Mouse (Mus musculus) neural tube, embryonic 14.5 days (tissue): ENCODE results near the gene Lpcat3. TPM values are rescaled to one million over a fixed set of nuclear protein-coding genes. Genes with fewer than 3 reads are reported as not detected.
A peak's percentile ranks its signal among the peaks of the same experiment; 100 is the strongest.

Experiments
- ATAC-seq: fragments of 200-750 bp; cut with Nextera tagmentation; 2 replicates; pipeline ENCODE4 v1.8.0; 2017; ENCODE audit warnings: low read depth, mild to moderate bottlenecking, moderate TSS enrichment, moderate library complexity
- H3K27ac ChIP-seq: fragments of 300-500 bp; sonication (generic); 2 replicates; pipeline ENCODE4 v1.5.1; 2014; ENCODE audit warnings: low read depth, mild to moderate bottlenecking, control low read depth, low read length, moderate library complexity, mixed read lengths
- H3K27me3 ChIP-seq: fragments of 300-500 bp; sonication (generic); 2 replicates; pipeline ENCODE4 v1.6.1; 2014; ENCODE audit warnings: low read length; ENCODE audit not compliant: control insufficient read depth, insufficient read depth
- H3K36me3 ChIP-seq: fragments of 300-500 bp; sonication (generic); 2 replicates; pipeline ENCODE4 v1.6.1; 2014; ENCODE audit warnings: low read length, mixed read lengths; ENCODE audit not compliant: control insufficient read depth, insufficient read depth
- H3K4me1 ChIP-seq: fragments of 300-500 bp; sonication (generic); 2 replicates; pipeline ENCODE4 v1.6.1; 2014; ENCODE audit warnings: low read length; ENCODE audit not compliant: control insufficient read depth, insufficient read depth
- H3K4me2 ChIP-seq: fragments of 300-500 bp; sonication (generic); 2 replicates; pipeline ENCODE4 v1.6.1; 2014; ENCODE audit warnings: mild to moderate bottlenecking, low read depth, low read length, control low read depth
- H3K4me3 ChIP-seq: fragments of 300-500 bp; sonication (generic); 2 replicates; pipeline ENCODE4 v1.5.1; 2014; ENCODE audit warnings: low read depth, low read length, control low read depth, mixed read lengths
- H3K9ac ChIP-seq: fragments of 300-500 bp; sonication (generic); replicated peaks from 2 replicates; pipeline ENCODE4 v1.6.1; 2014; ENCODE audit warnings: low read depth, mild to moderate bottlenecking, control low read depth, low read length, mixed read lengths
- H3K9me3 ChIP-seq: fragments of 300-500 bp; sonication (generic); 2 replicates; pipeline ENCODE4 v1.6.1; 2016; ENCODE audit warnings: low read length; ENCODE audit not compliant: control insufficient read depth
- WGBS: fragments of 180-500 bp; shearing (Covaris S2); extraction: QIAGEN DNeasy Blood & Tissue Kit; methylation state at CpG from one replicate; pipeline ENCODE4 v1.1.7; 2014; 5-methylcytosine and 5-hydroxymethylcytosine counted together
- polyA plus RNA-seq: library from polyadenylated mRNA; unstranded; fragments of >200 nt; fragmentation: Nextera tagmentation; extraction: Ambion mirVana; gene quantifications from 2 replicates; pipeline ENCODE4 v1.2.1, GENCODE M21; 2014

Gene Lpcat3
- polyA plus RNA-seq, 1 experiment from 2014 or later, result 40.0 TPM

- Histone ChIP-seq H3K27ac (peak within 1 kb of the TSS; percentile 60; the same call in 1 of the 2 replicates), H3K27me3 (no peaks in the 10 kb centered on the region), H3K9ac (peak within 1 kb of the TSS; percentile 71), H3K4me2 (peak within 1 kb of the TSS; percentile 96), H3K4me3 (peak within 1 kb of the TSS; percentile 67), H3K36me3 (peaks cover 26% of the 10 kb centered on the region), H3K4me1 (peaks cover 17% of the 10 kb centered on the region), H3K9me3 (no peaks in the 10 kb centered on the region)
- peak; percentile 97 for ATAC-seq
- WGBS, result under 1% methylated on average over 68 of the region's 76 CpGs
These were observed 49.3 kb downstream of the Lpcat3 start, which contains the start of the genes Emg1 and Phb2 for GRCm38 (mm10) chr6:124711824-124712782. Emg1 (minus strand) TSS chr6:124712178. Phb2 (plus strand) TSS chr6:124712336.

- Histone ChIP-seq H3K36me3 (peaks cover 26% of the 10 kb centered on the region), H3K9ac (peak overlapping the region; percentile 71), H3K4me1 (peaks cover 17% of the 10 kb centered on the region), H3K27ac (no peak overlapping the region), H3K27me3 (no peaks in the 10 kb centered on the region), H3K9me3 (no peaks in the 10 kb centered on the region), H3K4me2 (peak overlapping the region; percentile 96), H3K4me3 (peak overlapping the region; percentile 67)
- ATAC-seq, result no peak
- 23% methylated on average over 11 of the region's 11 CpGs for WGBS
These were observed 50.1 kb downstream of the Lpcat3 start for GRCm38 (mm10) chr6:124712918-124713317.

GRCm38 (mm10) chr6:124716864-124717490, 54.1 kb downstream of the Lpcat3 start:
- H3K27me3 ChIP-seq, result no peaks in the 10 kb centered on the region
- H3K9ac ChIP-seq, result no peak overlapping the region
- WGBS, result 68% methylated on average over 20 of the region's 20 CpGs
- H3K4me3 ChIP-seq, result peak overlapping the region; percentile 3; the same call in 1 of the 2 replicates
- no peak overlapping the region for H3K27ac ChIP-seq
- peaks cover 7% of the 10 kb centered on the region for H3K4me1 ChIP-seq
- no peak overlapping the region for H3K4me2 ChIP-seq
- ATAC-seq, result no peak
- peaks cover 26% of the 10 kb centered on the region for H3K36me3 ChIP-seq
- no peaks in the 10 kb centered on the region for H3K9me3 ChIP-seq

- Histone ChIP-seq H3K27ac (no peak overlapping the region), H3K9ac (no peak overlapping the region), H3K4me3 (no peak overlapping the region), H3K4me2 (no peak overlapping the region), H3K36me3 (peaks cover 26% of the 10 kb centered on the region), H3K27me3 (no peaks in the 10 kb centered on the region), H3K4me1 (peaks cover 5% of the 10 kb centered on the region), H3K9me3 (no peaks in the 10 kb centered on the region)
- ATAC-seq, result no peak
- WGBS, result 87% methylated on average over 13 of the region's 13 CpGs
These were observed 55.1 kb downstream of the Lpcat3 start for GRCm38 (mm10) chr6:124717968-124718367.

DNA sequence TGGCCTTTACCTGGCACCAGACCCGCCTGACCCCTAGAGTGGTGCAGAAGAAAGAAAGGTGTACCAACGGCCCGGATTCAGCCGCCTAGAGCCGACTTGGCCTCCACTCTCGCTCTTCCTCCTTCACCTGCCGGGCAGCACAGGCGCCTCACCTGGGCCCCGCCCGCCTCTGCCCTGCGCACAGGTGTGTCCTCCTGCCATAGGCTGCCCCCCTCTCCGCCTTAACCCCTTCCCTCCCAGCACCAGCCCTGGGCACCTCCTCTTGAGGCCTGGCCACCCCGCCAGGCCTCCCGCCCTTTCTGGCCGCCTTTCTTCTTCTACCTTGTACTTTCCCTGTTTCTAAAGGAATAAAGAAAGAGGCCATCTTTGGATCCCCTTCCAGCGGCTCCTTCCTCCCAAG, 55.9 kb downstream of the Lpcat3 start:
- H3K27ac ChIP-seq, result no peak overlapping the region
- H3K9ac ChIP-seq, result no peak overlapping the region
- H3K36me3 ChIP-seq, result peaks cover 25% of the 10 kb centered on the region
- H3K4me3 ChIP-seq, result no peak overlapping the region
- ATAC-seq, result no peak
- H3K4me2 ChIP-seq, result no peak overlapping the region
- H3K9me3 ChIP-seq, result no peaks in the 10 kb centered on the region
- WGBS, result 71% methylated on average over 16 of the region's 16 CpGs
- no peaks in the 10 kb centered on the region for H3K27me3 ChIP-seq
- no peaks in the 10 kb centered on the region; the same call in 1 of the 2 replicates for H3K4me1 ChIP-seq

- no peak overlapping the region for H3K27ac ChIP-seq
- H3K27me3 ChIP-seq, result no peaks in the 10 kb centered on the region
- H3K9ac ChIP-seq, result no peak overlapping the region
- ATAC-seq, result no peak
- WGBS, result 72% methylated on average over 7 of the region's 7 CpGs
- H3K9me3 ChIP-seq, result no peaks in the 10 kb centered on the region
- peaks cover 19% of the 10 kb centered on the region for H3K36me3 ChIP-seq
- no peak overlapping the region for H3K4me3 ChIP-seq
- H3K4me1 ChIP-seq, result no peaks in the 10 kb centered on the region
- H3K4me2 ChIP-seq, result no peak overlapping the region
These were observed 56.6 kb downstream of the Lpcat3 start for GRCm38 (mm10) chr6:124719354-124719978.

DNA sequence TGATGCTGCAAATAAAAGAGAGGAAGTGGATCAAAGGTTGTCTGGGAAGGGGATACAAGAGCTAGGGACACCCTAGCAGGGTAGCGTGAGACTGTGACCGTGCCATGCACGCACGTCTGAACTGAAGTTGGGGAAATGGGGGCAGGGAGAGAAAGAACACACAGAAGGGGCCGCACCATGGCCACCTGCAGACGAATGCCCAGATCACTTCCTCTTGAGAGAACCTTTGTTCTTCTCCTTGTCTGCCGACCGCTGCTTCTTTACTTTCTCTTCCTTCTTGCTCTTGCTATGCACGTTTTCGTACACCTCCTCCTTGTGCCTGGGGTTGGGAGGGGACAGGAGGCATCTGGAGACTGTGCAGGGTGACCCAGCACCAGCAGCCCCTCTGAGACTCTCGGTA, 58.1 kb downstream of the Lpcat3 start:
- Histone ChIP-seq H3K4me2 (no peak overlapping the region), H3K27me3 (no peaks in the 10 kb centered on the region), H3K9ac (no peak overlapping the region), H3K9me3 (no peaks in the 10 kb centered on the region), H3K27ac (no peak overlapping the region), H3K4me1 (no peaks in the 10 kb centered on the region), H3K36me3 (peaks cover 11% of the 10 kb centered on the region), H3K4me3 (no peak overlapping the region)
- ATAC-seq, result no peak
- 63% methylated on average over 11 of the region's 11 CpGs for WGBS

- H3K27ac ChIP-seq, result no peak overlapping the region
- no peak overlapping the region for H3K9ac ChIP-seq
- 82% methylated on average over 6 of the region's 6 CpGs for WGBS
- H3K36me3 ChIP-seq, result no peaks in the 10 kb centered on the region
- no peaks in the 10 kb centered on the region for H3K4me1 ChIP-seq
- H3K4me2 ChIP-seq, result no peak overlapping the region
- no peak for ATAC-seq
- no peaks in the 10 kb centered on the region for H3K9me3 ChIP-seq
- no peak overlapping the region for H3K4me3 ChIP-seq
- no peaks in the 10 kb centered on the region for H3K27me3 ChIP-seq
These were observed 60.1 kb downstream of the Lpcat3 start for GRCm38 (mm10) chr6:124722876-124723473.
